Mouse (Mus musculus) right cerebral cortex, postnatal 36 days (tissue): Measurements from ENCODE around the gene 4930535I16Rik.

Source experiments
- DNase-seq, 2 experiments: peaks; one replicate each; pipeline ENCODE4 v3.0.0; 2022; ENCODE audit warnings: low spot score in 2 of 2, mixed read lengths in 1 of 2

4930535I16Rik gene

DNA sequence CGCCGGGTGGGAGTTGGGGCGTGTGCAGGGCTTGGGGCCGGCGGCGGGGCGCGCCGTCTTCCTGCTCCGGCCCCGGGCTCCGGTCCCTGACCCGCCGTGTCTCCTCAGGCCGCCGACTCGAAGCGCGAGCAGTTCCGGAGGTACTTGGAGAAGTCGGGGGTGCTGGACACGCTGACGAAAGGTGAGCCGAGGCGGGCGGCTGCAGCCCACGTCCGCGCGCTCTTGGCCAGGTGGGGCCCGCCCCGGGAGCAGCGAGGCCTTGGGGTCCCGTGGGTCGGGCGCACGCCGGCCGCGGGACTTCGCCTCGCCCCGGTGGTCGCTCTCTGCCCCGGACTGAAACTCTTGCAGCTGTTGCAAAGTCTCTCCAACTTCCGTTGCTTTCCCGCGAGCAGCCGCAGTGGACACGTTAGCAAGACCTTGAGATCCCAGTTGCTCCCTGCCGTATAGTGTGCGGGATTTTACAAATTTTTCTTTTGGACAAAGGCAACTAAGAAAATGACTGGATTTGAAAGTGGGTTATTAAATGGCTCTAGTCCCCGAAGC lies 12.6 kb downstream of the 4930535I16Rik start:
- peak in 1 of 2 experiments; percentile 9 for DNase-seq

DNA sequence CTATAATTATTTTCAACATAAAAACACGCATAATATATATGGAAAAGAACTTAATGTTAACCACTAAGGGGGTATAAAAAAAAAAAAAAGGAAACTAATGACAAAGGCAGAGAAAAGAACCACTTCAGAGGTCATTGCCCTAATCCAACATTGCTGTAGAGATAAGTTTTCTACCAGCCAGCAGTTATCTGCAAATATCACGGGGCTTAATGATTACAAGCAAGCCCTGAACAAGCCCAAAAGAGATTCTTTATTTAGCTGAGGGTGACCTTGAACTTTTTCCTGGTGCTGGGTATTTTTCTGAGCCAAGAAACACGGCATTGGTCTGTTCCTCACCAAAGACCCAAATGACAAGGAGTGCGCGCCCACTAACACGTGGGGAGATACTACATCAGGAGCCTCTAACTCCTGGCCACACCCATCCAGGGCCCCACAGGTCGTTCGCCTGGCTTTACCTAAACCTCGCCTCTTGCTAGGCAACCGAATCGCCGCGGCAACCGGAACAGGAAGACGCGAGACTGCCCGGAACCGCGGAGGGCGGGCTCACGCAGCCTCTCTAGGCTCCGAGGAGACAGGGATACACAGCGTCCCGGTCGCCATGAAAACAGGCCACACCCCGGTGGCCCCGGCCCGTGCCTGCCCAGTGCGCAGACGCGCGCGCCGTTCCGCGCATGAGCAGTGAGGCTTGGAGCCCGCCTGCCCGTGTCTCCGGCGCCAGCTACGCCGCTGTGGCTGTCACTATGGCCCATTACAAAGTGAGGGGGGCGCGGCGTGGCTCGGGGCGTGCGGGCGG lies 13.3 kb downstream of the 4930535I16Rik start, which contains the start of gene Mycbp:
Mycbp (plus strand) TSS at position 500 of the 793 bp plus-strand sequence.
- DNase-seq = peak; percentile 97 to 98

DNA sequence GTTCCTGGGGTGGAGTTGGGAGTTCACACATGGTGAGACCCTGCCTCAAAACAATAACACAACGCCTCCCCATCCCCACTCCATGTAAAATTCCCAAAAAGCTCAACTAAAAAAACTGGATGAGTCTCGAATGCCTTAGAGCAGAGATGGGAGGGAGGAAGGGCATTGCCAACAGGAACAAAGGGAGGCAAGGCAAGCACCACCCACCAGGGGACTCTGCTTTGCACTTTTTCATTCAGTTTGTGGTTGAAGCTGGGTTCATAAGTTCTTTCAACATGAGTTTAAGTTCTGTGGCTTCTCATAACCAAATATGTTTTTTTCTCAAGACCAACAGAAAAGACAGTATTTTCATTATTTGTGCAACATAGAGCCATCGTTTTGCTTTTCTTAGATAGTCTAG lies 14.4 kb downstream of the 4930535I16Rik start:
- DNase-seq = no peak

DNA sequence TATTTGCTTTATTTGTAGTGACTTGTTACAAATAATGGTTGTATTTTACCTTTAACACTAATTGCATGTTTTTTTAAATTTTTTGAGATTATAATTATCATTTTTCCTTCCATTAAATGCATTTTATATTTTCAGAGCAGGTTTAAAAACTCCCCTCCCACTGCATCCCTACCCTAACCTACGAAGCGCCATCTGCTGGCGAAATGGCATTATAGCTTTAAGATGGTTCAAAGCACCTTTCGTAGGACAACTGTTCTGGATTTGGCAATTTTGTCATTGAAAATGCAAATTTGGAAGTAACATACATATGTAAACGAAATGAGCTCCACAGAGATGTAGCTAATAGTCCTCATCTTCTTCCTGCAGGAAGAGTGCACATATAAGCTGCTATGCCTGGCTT lies 19.1 kb downstream of the 4930535I16Rik start:
- no peak for DNase-seq

DNA sequence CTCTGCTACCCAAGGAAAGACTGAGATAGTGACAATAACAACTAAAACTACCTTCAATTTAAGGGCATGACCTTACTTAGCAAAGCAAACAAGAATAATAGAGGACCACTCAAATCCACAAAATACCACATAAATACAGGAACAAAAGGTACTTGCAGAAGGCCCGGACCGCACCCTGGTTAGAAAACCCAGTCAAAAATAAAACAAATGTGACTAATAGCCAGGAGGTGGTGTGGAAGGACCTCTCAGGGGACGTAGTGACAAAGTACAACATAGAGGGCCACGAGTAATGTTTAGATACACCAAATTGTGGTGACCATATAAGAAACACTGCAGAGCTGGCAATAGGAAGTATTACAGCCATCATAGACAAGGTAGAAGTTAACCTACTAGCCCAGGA lies 23.5 kb downstream of the 4930535I16Rik start:
- no peak for DNase-seq

DNA sequence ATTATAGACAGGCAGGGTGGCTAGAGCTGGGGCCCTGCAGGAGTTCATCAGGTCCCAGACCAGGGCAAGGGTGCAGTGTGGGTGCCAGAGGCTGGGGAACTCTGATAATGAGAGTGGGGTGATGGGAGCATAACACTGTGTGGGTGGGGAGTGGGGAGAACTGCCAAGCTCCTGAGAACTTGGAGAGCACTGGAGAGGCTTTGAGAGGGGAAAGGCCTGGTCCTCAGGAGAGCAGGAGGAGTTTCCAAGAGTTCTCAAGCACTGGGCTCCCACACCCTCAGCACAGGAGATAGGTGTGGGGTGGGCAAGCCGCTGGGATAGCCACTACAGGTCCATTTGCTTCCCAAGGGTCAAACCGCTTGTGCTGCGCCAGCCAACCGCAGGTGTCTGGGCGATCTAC lies 24.1 kb downstream of the 4930535I16Rik start:
- DNase-seq = no peak
